Mouse (Mus musculus) forebrain, embryonic 10.5 days (tissue): Measurements from ENCODE around the gene Arhgap1. TPM values are rescaled to one million over a fixed set of nuclear protein-coding genes. Genes with fewer than 3 reads are reported as not detected.
A peak's percentile ranks its signal among the peaks of the same experiment; 100 is the strongest.
"Not testable (repeated sequence)": the region's sequence is repeated elsewhere in the genome, so short reads cannot be mapped to it uniquely, and the experiment has no call there.

Experiments used
- DNase-seq: peaks from one replicate; pipeline ENCODE4 v3.0.0-alpha.2; 2017; ENCODE audit warnings: low spot score; ENCODE audit errors: extremely low spot score
- H3K27ac ChIP-seq: fragments of 300-500 bp; sonication (generic); 2 replicates; pipeline ENCODE4 v1.5.1; 2016; ENCODE audit warnings: mild to moderate bottlenecking
- H3K27me3 ChIP-seq: fragments of 300-500 bp; sonication (generic); 2 replicates; pipeline ENCODE4 v1.6.1; 2016; ENCODE audit warnings: mild to moderate bottlenecking; ENCODE audit not compliant: poor library complexity, severe bottlenecking
- H3K36me3 ChIP-seq: fragments of 300-500 bp; sonication (generic); replicated peaks from 2 replicates; pipeline ENCODE4 v1.6.1; 2016; ENCODE audit warnings: mild to moderate bottlenecking, moderate library complexity
- H3K4me1 ChIP-seq: fragments of 300-500 bp; sonication (generic); 2 replicates; pipeline ENCODE4 v1.6.1; 2016
- H3K4me3 ChIP-seq: fragments of 300-500 bp; sonication (generic); 2 replicates; pipeline ENCODE4 v1.5.1; 2016; ENCODE audit warnings: mild to moderate bottlenecking, moderate library complexity
- H3K9me3 ChIP-seq: fragments of 300-500 bp; sonication (generic); 2 replicates; pipeline ENCODE4 v1.6.1; 2016; ENCODE audit warnings: mild to moderate bottlenecking, moderate library complexity
- WGBS: fragments of 180-500 bp; shearing (Covaris S2); methylation state at CpG from one replicate; pipeline ENCODE4 v1.1.7; 2016; 5-methylcytosine and 5-hydroxymethylcytosine counted together
- polyA plus RNA-seq: library from polyadenylated mRNA; unstranded; fragments of >200 nt; fragmentation: Nextera tagmentation; extraction: Ambion mirVana; gene quantifications from 2 replicates; pipeline ENCODE4 v1.2.1, GENCODE M21; 2016

The Arhgap1 gene
- polyA plus RNA-seq = 67.4 and 70.0 TPM in 2 replicates

DNA sequence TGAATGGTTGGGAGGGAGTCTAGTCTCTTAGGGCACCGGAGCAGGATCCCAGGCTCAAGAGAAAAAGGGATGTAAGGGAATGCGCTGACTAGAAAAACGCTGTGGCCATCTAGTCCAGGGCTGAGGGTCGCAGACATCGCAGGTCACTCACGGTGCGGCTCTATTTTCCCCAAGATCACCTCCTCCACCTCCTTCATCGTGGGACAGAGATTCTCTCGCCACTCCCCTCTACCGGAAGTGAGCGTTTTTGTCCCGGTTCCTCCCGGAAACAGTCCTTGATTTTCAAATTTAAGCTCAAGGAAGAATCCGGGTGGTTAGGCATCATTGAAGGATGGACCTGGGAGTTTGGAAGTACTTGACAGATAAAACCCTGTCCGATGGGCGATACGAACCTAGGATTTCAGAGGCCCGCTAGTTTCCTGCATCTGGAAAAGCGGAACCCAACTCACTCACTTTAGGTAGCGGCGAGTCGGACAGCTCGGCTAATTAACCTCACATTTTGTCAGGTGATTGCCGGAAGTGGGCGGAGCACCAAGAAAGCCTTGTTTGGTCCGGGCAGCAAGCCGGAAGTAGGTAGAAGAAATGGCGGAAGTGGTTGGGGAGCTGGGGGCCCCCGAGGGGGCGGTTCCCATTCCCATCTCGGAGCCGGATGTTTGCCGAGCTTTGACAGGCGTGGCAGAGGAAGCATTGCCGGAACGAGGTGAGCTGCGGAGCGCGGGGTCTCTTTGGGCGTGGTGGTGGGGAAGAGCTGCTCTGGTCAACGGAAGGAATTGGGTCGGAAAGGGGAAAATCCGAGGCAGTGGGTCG is at the start of gene Arhgap1, which contains the start of gene Zfp408:
Arhgap1 (plus strand) TSS at position 308 of the 807 bp plus-strand sequence.
Zfp408 (minus strand) TSS at position 239 of the 807 bp plus-strand sequence.
- under 1% methylated on average over 44 of the region's 44 CpGs for WGBS
- H3K36me3 ChIP-seq = peaks cover 50% of the 10 kb centered on the region
- no peaks in the 10 kb centered on the region for H3K9me3 ChIP-seq
- DNase-seq = peak; percentile 99
- peak within 1 kb of the TSS; percentile 95 for H3K27ac ChIP-seq
- peaks cover 24% of the 10 kb centered on the region for H3K4me1 ChIP-seq
- no peaks in the 10 kb centered on the region for H3K27me3 ChIP-seq
- peak within 1 kb of the TSS; percentile 92 for H3K4me3 ChIP-seq

DNA sequence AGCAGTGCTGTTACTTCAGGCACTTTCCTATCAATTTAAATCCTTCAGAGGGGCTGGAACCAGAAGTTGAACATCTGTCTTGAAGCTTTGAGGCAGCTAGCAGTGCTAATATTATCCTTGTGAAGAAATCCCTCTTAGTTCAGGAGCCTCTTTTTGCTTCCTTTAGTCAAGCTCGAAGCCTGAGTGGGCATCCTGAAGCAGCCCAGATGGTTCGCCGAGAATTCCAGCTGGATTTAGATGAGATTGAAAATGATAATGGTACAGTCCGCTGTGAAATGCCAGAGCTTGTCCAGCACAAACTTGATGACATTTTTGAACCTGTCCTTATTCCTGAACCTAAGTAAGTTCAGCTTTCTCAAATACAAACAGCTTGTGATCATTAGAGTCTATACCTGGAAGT is 49.2 kb upstream of the Arhgap1 start:
- no peak overlapping the region for H3K27ac ChIP-seq
- no peaks in the 10 kb centered on the region for H3K4me1 ChIP-seq
- 95% methylated on average over 4 of the region's 4 CpGs for WGBS
- peaks cover 98% of the 10 kb centered on the region for H3K36me3 ChIP-seq
- H3K27me3 ChIP-seq = no peaks in the 10 kb centered on the region
- no peaks in the 10 kb centered on the region for H3K9me3 ChIP-seq
- H3K4me3 ChIP-seq = no peak overlapping the region
- DNase-seq = no peak

DNA sequence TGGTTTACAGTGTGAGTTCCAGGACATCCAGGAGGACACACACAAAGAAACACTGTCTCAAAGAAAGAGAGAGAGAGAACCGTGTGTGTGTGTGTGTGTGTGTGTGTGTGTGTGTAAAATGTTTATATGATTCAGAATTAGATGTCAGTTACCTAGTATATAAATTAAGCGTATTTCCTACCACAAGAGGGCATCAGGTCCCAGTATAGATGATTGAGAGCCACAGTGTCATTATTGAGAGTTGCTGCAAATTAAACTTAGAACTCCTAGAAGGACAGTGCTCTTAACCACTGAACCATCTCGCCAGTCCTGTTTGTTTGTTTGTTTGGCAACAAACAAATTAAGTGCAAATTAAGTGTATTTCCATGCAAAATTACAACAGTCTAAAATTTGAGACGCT is 47.3 kb upstream of the Arhgap1 start:
- Histone ChIP-seq H3K4me1 (no peaks in the 10 kb centered on the region), H3K27me3 (no peaks in the 10 kb centered on the region), H3K36me3 (peaks cover 96% of the 10 kb centered on the region), H3K9me3 (no peaks in the 10 kb centered on the region), H3K4me3 (no peak overlapping the region), H3K27ac (no peak overlapping the region)
- 94% methylated on average over 4 of the region's 4 CpGs for WGBS
- no peak for DNase-seq

DNA sequence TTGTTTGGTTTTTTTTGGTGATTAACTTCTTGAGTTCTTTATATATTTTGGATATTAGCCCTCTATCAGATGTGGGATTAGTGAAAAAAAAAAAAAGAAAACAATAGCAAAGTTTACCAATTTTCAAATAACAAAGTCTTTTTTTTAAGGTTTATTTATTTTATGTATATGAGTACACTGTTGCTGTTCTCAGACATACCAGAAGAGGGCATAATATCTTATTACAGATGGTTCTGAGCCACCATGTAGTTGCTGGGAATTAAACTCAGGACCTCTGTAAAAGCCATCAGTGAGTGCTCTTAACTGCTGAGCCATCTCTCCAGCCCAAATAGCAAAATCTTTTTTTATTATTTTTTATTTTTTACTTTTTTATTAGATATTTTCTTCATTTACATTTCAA is 40.3 kb upstream of the Arhgap1 start:
- H3K9me3 ChIP-seq, H3K4me3 ChIP-seq, H3K4me1 ChIP-seq, H3K27me3 ChIP-seq, H3K27ac ChIP-seq, DNase-seq: not testable (repeated sequence)
- peaks cover 91% of the 10 kb centered on the region for H3K36me3 ChIP-seq

DNA sequence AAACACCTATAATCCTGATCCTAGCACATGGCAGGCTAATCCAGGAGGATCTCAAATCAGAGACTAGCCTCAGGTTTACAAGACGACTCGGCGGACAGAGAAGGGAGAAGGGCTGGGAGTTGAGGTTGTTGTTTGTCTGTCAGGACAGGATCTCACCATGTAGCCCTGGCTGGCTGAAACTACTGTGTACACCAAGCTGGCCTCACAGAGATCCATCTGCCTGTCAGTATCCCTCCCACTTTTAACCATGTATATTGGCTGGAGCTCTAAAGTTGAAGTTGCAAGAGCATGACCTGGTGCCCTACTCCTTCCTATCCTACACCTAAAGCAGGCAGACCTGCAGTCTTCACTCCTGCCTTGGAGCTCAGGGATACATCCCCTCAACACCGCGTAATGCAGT is 27.3 kb upstream of the Arhgap1 start:
- WGBS = 90% methylated on average over 5 of the region's 5 CpGs
- Histone ChIP-seq H3K9me3 (no peaks in the 10 kb centered on the region), H3K27me3 (no peaks in the 10 kb centered on the region), H3K27ac (no peak overlapping the region), H3K36me3 (peaks cover 75% of the 10 kb centered on the region), H3K4me1 (no peaks in the 10 kb centered on the region), H3K4me3 (no peak overlapping the region)
- no peak for DNase-seq

DNA sequence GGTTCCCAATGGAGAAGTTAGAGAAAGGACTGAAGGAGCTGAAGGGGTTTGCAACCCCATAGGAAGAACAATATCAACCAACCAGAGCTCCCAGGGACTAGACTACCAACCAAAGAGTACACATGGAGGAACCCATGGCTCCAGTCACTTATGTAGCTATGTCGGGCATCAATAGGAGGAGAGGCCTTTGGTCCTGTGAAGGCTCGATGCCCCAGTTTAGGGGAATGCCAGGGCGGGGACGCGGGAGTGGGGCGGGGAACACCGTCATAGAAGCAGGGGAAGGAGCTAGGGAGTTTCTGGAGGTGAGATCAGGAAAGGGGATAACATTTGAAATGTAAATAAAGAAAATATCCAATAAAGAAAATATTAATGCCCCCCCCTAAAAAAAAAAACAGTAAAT is 26.3 kb upstream of the Arhgap1 start:
- not testable (repeated sequence) for H3K4me1 ChIP-seq, H3K27me3 ChIP-seq, DNase-seq, H3K27ac ChIP-seq, H3K9me3 ChIP-seq, H3K4me3 ChIP-seq
- 94% methylated on average over 7 of the region's 7 CpGs for WGBS
- H3K36me3 ChIP-seq = peaks cover 65% of the 10 kb centered on the region

DNA sequence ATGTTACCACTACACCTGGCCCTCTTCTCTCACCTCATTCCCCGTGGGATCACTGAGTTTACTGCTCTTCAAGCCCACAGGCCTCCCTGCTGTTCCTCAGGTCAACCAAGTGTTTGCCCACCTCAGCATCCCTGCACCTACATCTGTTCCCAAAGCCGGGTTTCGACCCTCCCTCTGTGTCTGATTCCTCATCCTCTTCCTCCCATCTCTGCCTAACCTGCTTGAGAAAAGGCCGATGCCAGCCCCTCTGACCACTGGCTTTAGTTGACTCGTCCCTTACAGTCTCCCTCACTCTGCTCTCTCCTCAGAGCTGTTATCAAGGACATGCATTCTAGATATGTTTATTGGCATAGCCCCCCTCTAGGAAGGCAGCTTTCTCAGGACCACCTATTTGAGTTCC is 22.2 kb upstream of the Arhgap1 start:
- H3K4me3 ChIP-seq = no peak overlapping the region

DNA sequence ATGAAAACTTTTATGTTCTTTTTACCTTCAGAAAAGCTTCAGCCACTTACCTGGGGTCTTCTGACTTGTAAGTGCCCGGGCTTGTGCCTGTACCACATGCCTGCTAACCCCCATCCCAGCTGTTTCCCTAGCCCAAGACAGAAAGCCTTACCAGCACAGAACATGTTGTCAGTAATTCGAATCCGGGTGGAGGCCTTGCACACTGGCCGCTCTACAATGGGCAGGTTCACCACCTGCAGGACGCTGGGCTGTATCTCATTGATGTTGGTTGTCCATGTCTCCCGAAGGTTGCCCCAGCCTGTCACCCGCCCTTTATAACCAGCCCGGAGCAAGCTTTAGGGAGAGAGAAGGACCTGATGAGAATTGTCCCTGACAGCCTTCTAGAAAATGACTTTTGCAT is 21.5 kb upstream of the Arhgap1 start:
- H3K4me1 ChIP-seq = no peaks in the 10 kb centered on the region
- DNase-seq = no peak
- peaks cover 18% of the 10 kb centered on the region for H3K36me3 ChIP-seq
- H3K27me3 ChIP-seq = no peaks in the 10 kb centered on the region
- H3K4me3 ChIP-seq = no peak overlapping the region
- 96% methylated on average over 8 of the region's 8 CpGs for WGBS
- H3K9me3 ChIP-seq = no peaks in the 10 kb centered on the region
- H3K27ac ChIP-seq = no peak overlapping the region

More for the DNA sequence above, 22.2 kb upstream of the Arhgap1 start:
- DNase-seq = no peak
- 78% methylated on average over 5 of the region's 5 CpGs for WGBS
- Histone ChIP-seq H3K36me3 (peaks cover 24% of the 10 kb centered on the region), H3K27me3 (no peaks in the 10 kb centered on the region), H3K9me3 (no peaks in the 10 kb centered on the region), H3K4me1 (no peaks in the 10 kb centered on the region), H3K27ac (no peak overlapping the region)

DNA sequence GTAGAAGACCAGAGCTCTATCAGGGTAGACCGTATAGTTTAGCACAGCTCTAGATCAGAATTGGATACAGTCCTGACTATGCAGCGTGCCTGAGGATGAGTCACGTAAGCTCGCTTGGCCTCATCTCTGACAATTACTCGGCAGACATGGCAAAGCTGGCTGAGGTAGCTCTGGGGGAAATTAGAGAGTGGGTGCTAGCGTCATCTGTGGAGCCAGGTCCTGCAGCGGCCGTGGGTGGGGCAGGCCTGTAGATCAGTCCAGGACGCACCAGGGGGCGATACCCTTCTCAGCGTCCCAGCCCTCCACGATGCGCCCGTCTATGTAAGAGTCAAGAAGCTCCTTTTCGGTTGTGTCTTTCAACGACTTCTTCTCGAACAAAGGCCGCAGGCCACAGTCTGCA is 20.0 kb upstream of the Arhgap1 start:
- Histone ChIP-seq H3K4me3 (no peak overlapping the region), H3K27me3 (no peaks in the 10 kb centered on the region), H3K4me1 (no peaks in the 10 kb centered on the region), H3K27ac (no peak overlapping the region), H3K9me3 (no peaks in the 10 kb centered on the region), H3K36me3 (peaks cover 2% of the 10 kb centered on the region)
- no peak for DNase-seq
- WGBS = 88% methylated on average over 18 of the region's 18 CpGs

DNA sequence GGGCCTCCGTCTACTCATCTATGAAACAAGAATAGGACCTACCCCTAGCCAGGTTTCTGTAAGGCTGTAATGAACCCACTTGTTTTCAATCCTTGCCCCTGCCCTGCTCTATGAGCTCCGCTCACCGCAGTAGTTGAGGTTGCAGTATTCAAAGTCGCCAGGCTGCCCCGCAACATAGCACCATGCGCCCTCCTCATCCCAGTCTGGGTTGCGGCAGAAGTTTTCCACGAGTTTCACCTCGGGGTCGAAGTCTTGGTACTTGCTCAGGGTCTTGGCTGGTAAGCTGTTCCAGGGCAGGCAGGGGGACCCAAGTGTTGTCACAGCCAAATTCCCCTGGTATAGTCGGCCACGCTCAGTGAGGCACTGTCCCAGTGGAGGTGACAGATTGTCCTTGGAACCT is 19.3 kb upstream of the Arhgap1 start:
- H3K27ac ChIP-seq = no peak overlapping the region
- no peaks in the 10 kb centered on the region for H3K36me3 ChIP-seq
- WGBS = 94% methylated on average over 12 of the region's 12 CpGs
- H3K9me3 ChIP-seq = no peaks in the 10 kb centered on the region
- no peaks in the 10 kb centered on the region for H3K27me3 ChIP-seq
- no peak for DNase-seq
- no peaks in the 10 kb centered on the region for H3K4me1 ChIP-seq
- H3K4me3 ChIP-seq = no peak overlapping the region

DNA sequence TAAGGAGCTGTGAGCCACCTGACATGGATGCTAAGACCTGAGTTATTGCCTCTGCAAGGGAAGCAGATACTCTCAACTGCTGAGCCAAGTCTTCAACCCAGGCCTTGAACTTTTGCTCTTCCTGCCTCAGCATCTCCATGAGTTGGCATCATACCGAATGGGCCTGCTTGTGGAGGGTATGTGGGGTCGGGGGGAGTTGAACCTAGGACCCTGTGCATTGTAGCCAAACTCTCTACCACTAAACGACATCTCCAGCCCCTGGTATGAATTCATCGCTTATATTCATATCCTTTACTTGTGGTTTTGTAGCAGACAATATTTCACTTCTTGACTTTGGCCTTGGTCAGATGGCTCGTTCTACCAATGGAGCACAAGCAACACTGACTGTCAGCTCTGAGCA is 17.8 kb upstream of the Arhgap1 start:
- 92% methylated on average over 5 of the region's 5 CpGs for WGBS
- H3K4me3 ChIP-seq = no peak overlapping the region
- no peaks in the 10 kb centered on the region for H3K4me1 ChIP-seq
- H3K27ac ChIP-seq = no peak overlapping the region
- H3K27me3 ChIP-seq = no peaks in the 10 kb centered on the region
- no peak for DNase-seq
- H3K9me3 ChIP-seq = no peaks in the 10 kb centered on the region
- H3K36me3 ChIP-seq = no peaks in the 10 kb centered on the region

DNA sequence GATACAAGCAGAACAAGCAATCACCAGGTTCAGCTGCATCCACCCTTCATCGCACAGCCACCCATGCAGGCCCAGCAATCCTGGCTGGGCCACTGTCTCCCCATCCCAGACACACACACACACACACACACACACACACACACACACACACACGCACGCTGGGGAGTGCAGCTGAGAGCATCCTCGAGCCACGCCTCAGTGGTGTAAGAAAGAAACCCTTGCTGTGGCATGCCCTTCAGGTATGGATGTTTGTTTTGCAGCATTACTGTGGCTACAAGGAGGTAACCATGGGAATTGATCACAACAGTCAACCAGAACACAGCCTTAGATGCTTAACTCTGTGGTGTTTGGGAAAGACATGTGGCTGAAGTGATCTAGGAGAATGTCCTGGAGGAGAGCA is 17.3 kb upstream of the Arhgap1 start:
- 89% methylated on average over 5 of the region's 5 CpGs for WGBS
- Histone ChIP-seq H3K36me3 (no peaks in the 10 kb centered on the region), H3K4me1 (no peaks in the 10 kb centered on the region), H3K9me3 (no peaks in the 10 kb centered on the region), H3K4me3 (no peak overlapping the region), H3K27ac (no peak overlapping the region), H3K27me3 (no peaks in the 10 kb centered on the region)
- no peak for DNase-seq

DNA sequence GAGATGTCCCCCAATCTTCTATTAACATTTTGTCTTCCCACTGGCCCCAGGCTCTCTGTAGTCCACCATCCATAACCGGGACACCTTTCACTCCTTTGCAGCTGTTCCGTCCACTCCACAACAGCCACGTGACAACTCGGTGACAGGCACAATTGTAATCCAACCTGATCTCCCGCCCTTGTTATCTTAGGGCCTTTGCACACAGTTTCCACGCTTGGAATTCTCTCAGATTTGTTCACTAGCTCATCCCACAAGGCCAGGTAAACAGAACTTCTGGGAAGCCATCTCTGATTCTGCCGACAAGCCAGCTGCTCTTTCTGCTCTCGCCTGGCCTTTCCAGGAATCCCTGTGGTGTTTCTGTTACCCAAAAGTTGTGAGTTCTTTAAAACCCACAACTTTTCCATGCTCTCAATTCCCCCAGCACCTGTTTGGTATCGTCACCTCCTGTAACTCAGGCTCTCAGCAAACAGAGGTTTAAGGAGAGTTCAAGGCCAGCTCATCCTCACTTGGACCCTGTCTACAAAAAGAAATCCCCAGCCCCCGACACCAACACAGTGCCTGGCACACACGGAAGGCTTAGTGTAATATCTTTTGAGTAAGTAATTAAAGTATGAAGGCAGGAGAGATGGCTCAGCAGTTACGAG is 16.2 kb upstream of the Arhgap1 start:
- H3K4me1 ChIP-seq = no peaks in the 10 kb centered on the region
- WGBS = 84% methylated on average over 12 of the region's 12 CpGs
- no peaks in the 10 kb centered on the region for H3K9me3 ChIP-seq
- H3K4me3 ChIP-seq = no peak overlapping the region
- no peaks in the 10 kb centered on the region for H3K36me3 ChIP-seq
- no peaks in the 10 kb centered on the region for H3K27me3 ChIP-seq
- H3K27ac ChIP-seq = no peak overlapping the region
- no peak for DNase-seq
